Mouse (Mus musculus) ES-E14 (cell line): Measurements from ENCODE around the gene Tex14.

Experiments
- MAFK ChIP-seq: IDR thresholded peaks from 2 replicates; pipeline ENCODE4 v1.6.1; 2014; ENCODE audit warnings: mild to moderate bottlenecking, low read depth, low read length, inconsistent platforms; ENCODE audit not compliant: insufficient read depth
- ZC3H11A ChIP-seq: IDR thresholded peaks from 2 replicates; pipeline ENCODE4 v1.6.1; 2012; ENCODE audit warnings: low read depth, mild to moderate bottlenecking, inconsistent platforms, low read length, borderline replicate concordance
- ZNF384 ChIP-seq: IDR thresholded peaks from 2 replicates; pipeline ENCODE4 v1.6.1; 2012; ENCODE audit warnings: low read depth, low read length, inconsistent platforms

- TF ChIP-seq ZNF384 (no peak), MAFK (no peak), ZC3H11A (no peak)
These were observed 16.9 kb downstream of the Tex14 start for GRCm38 (mm10) chr11:87421760-87422201.
